Mouse (Mus musculus): ENCODE measurements around the gene Stk35. TPM values are rescaled to one million over a fixed set of nuclear protein-coding genes. Genes with fewer than 3 reads are reported as not detected.

The Stk35 gene
- polyA plus RNA-seq, 1 experiment from 2014 or later = 10.3 TPM

- H3K9ac ChIP-seq = no peak overlapping the region
- WGBS = 87% methylated on average over 5 of the region's 5 CpGs
- no peak overlapping the region for H3K4me3 ChIP-seq (replicated peaks)
- no peak overlapping the region for H3K4me2 ChIP-seq
- ATAC-seq (replicated peaks; ENCODE audit: low FRiP score) = no peak
- H3K4me1 ChIP-seq = peaks cover 18% of the 10 kb centered on the region; the same call in 1 of the 2 replicates
- H3K27ac ChIP-seq = no peak overlapping the region
- no peaks in the 10 kb centered on the region for H3K27me3 ChIP-seq
- peaks cover 60% of the 10 kb centered on the region for H3K36me3 ChIP-seq
- no peaks in the 10 kb centered on the region for H3K9me3 ChIP-seq (replicated peaks)
Observed at GRCm38 (mm10) chr2:129817603-129818257, 17.4 kb downstream of the Stk35 start.

- Histone ChIP-seq H3K4me1 (peaks cover 16% of the 10 kb centered on the region; the same call in 1 of the 2 replicates), H3K27me3 (no peaks in the 10 kb centered on the region), H3K9me3 (replicated peaks) (no peaks in the 10 kb centered on the region), H3K4me2 (no peak overlapping the region), H3K27ac (no peak overlapping the region), H3K36me3 (peaks cover 58% of the 10 kb centered on the region), H3K4me3 (replicated peaks) (no peak overlapping the region), H3K9ac (no peak overlapping the region)
- no peak for ATAC-seq (replicated peaks; ENCODE audit: low FRiP score)
- WGBS = 82% methylated on average over 2 of the region's 2 CpGs
Observed at GRCm38 (mm10) chr2:129818868-129819267, 18.6 kb downstream of the Stk35 start.

- Histone ChIP-seq H3K27ac (no peak overlapping the region), H3K9me3 (replicated peaks) (no peaks in the 10 kb centered on the region), H3K4me2 (no peak overlapping the region), H3K36me3 (peaks cover 57% of the 10 kb centered on the region), H3K4me1 (peaks cover 16% of the 10 kb centered on the region; the same call in 1 of the 2 replicates), H3K4me3 (replicated peaks) (no peak overlapping the region), H3K27me3 (no peaks in the 10 kb centered on the region), H3K9ac (no peak overlapping the region)
- WGBS = 64% methylated on average over 2 of the region's 2 CpGs
- no peak for ATAC-seq (replicated peaks; ENCODE audit: low FRiP score)
Observed at GRCm38 (mm10) chr2:129819531-129819930, 19.2 kb downstream of the Stk35 start.

GRCm38 (mm10) chr2:129819951-129820350 lies 19.6 kb downstream of the Stk35 start:
- Histone ChIP-seq H3K9me3 (replicated peaks) (no peaks in the 10 kb centered on the region), H3K27me3 (no peaks in the 10 kb centered on the region), H3K27ac (no peak overlapping the region), H3K4me3 (replicated peaks) (no peak overlapping the region), H3K4me1 (peaks cover 16% of the 10 kb centered on the region; the same call in 1 of the 2 replicates), H3K9ac (no peak overlapping the region), H3K36me3 (peaks cover 53% of the 10 kb centered on the region), H3K4me2 (no peak overlapping the region)
- no peak for ATAC-seq (replicated peaks; ENCODE audit: low FRiP score)
- WGBS = 91% methylated on average over 1 of the region's 1 CpGs

- Histone ChIP-seq H3K4me1 (peaks cover 13% of the 10 kb centered on the region; the same call in 1 of the 2 replicates), H3K4me3 (replicated peaks) (no peak overlapping the region), H3K9ac (no peak overlapping the region), H3K27ac (no peak overlapping the region), H3K36me3 (peaks cover 47% of the 10 kb centered on the region), H3K27me3 (no peaks in the 10 kb centered on the region), H3K4me2 (no peak overlapping the region), H3K9me3 (replicated peaks) (no peaks in the 10 kb centered on the region)
- 51% methylated on average over 8 of the region's 8 CpGs for WGBS
- no peak for ATAC-seq (replicated peaks; ENCODE audit: low FRiP score)
Observed at GRCm38 (mm10) chr2:129821021-129821420, 20.7 kb downstream of the Stk35 start.

- no peak overlapping the region for H3K27ac ChIP-seq
- no peak overlapping the region for H3K9ac ChIP-seq
- peaks cover 13% of the 10 kb centered on the region; the same call in 1 of the 2 replicates for H3K4me1 ChIP-seq
- no peak overlapping the region for H3K4me3 ChIP-seq (replicated peaks)
- H3K9me3 ChIP-seq (replicated peaks) = no peaks in the 10 kb centered on the region
- no peak for ATAC-seq (replicated peaks; ENCODE audit: low FRiP score)
- no peaks in the 10 kb centered on the region for H3K27me3 ChIP-seq
- WGBS = 85% methylated on average over 5 of the region's 5 CpGs
- peaks cover 42% of the 10 kb centered on the region for H3K36me3 ChIP-seq
- H3K4me2 ChIP-seq = no peak overlapping the region
Observed at GRCm38 (mm10) chr2:129821568-129821967, 21.3 kb downstream of the Stk35 start.

GRCm38 (mm10) chr2:129823310-129823709 lies 23.0 kb downstream of the Stk35 start:
- WGBS = 88% methylated on average over 2 of the region's 2 CpGs
- Histone ChIP-seq H3K27ac (no peak overlapping the region), H3K9me3 (replicated peaks) (no peaks in the 10 kb centered on the region), H3K27me3 (no peaks in the 10 kb centered on the region), H3K4me1 (peaks cover 13% of the 10 kb centered on the region; the same call in 1 of the 2 replicates), H3K4me3 (replicated peaks) (no peak overlapping the region), H3K9ac (no peak overlapping the region), H3K4me2 (no peak overlapping the region), H3K36me3 (peaks cover 38% of the 10 kb centered on the region)
- ATAC-seq (replicated peaks; ENCODE audit: low FRiP score) = no peak

GRCm38 (mm10) chr2:129824254-129824653 lies 23.9 kb downstream of the Stk35 start:
- Histone ChIP-seq H3K9me3 (replicated peaks) (no peaks in the 10 kb centered on the region), H3K4me1 (peaks cover 13% of the 10 kb centered on the region; the same call in 1 of the 2 replicates), H3K27ac (no peak overlapping the region), H3K27me3 (no peaks in the 10 kb centered on the region), H3K9ac (no peak overlapping the region), H3K36me3 (peaks cover 44% of the 10 kb centered on the region), H3K4me3 (replicated peaks) (no peak overlapping the region), H3K4me2 (no peak overlapping the region)
- WGBS = 91% methylated on average over 6 of the region's 6 CpGs
- ATAC-seq (replicated peaks; ENCODE audit: low FRiP score) = no peak

- no peak overlapping the region for H3K9ac ChIP-seq
- no peak for ATAC-seq (replicated peaks; ENCODE audit: low FRiP score)
- no peaks in the 10 kb centered on the region for H3K9me3 ChIP-seq (replicated peaks)
- H3K4me1 ChIP-seq = 0 out of 2 replicates have a peak, but pooled peaks cover under 1% of the 10 kb centered on the region
- no peak overlapping the region for H3K27ac ChIP-seq
- no peak overlapping the region for H3K4me2 ChIP-seq
- H3K4me3 ChIP-seq (replicated peaks) = no peak overlapping the region
- H3K27me3 ChIP-seq = no peaks in the 10 kb centered on the region
- peaks cover 62% of the 10 kb centered on the region for H3K36me3 ChIP-seq
- WGBS = 96% methylated on average over 3 of the region's 3 CpGs
Observed at GRCm38 (mm10) chr2:129826141-129826540, 25.8 kb downstream of the Stk35 start.

- H3K27me3 ChIP-seq = no peaks in the 10 kb centered on the region
- H3K9me3 ChIP-seq (replicated peaks) = no peaks in the 10 kb centered on the region
- peaks cover 35% of the 10 kb centered on the region for H3K36me3 ChIP-seq
- 72% methylated on average over 4 of the region's 4 CpGs for WGBS
- H3K4me1 ChIP-seq = no peaks in the 10 kb centered on the region
- H3K27ac ChIP-seq = no peak overlapping the region
- no peak overlapping the region for H3K4me3 ChIP-seq (replicated peaks)
- no peak for ATAC-seq (replicated peaks; ENCODE audit: low FRiP score)
- no peak overlapping the region for H3K9ac ChIP-seq
- no peak overlapping the region for H3K4me2 ChIP-seq
Observed at GRCm38 (mm10) chr2:129832993-129833392, 32.7 kb downstream of the Stk35 start.

- WGBS = 84% methylated on average over 1 of the region's 1 CpGs
- Histone ChIP-seq H3K4me3 (replicated peaks) (no peak overlapping the region), H3K36me3 (peaks cover 23% of the 10 kb centered on the region), H3K4me2 (no peak overlapping the region), H3K27ac (no peak overlapping the region), H3K27me3 (no peaks in the 10 kb centered on the region), H3K9me3 (replicated peaks) (no peaks in the 10 kb centered on the region), H3K4me1 (no peaks in the 10 kb centered on the region), H3K9ac (no peak overlapping the region)
- no peak for ATAC-seq (replicated peaks; ENCODE audit: low FRiP score)
Observed at GRCm38 (mm10) chr2:129834221-129834620, 33.9 kb downstream of the Stk35 start.

- peaks cover 16% of the 10 kb centered on the region for H3K36me3 ChIP-seq
- no peaks in the 10 kb centered on the region for H3K27me3 ChIP-seq
- no peak overlapping the region for H3K27ac ChIP-seq
- no peak overlapping the region for H3K4me3 ChIP-seq (replicated peaks)
- H3K4me2 ChIP-seq = no peak overlapping the region
- no peak for ATAC-seq (replicated peaks; ENCODE audit: low FRiP score)
- H3K4me1 ChIP-seq = no peaks in the 10 kb centered on the region
- WGBS = 88% methylated on average over 6 of the region's 6 CpGs
- no peaks in the 10 kb centered on the region for H3K9me3 ChIP-seq (replicated peaks)
- no peak overlapping the region for H3K9ac ChIP-seq
Observed at GRCm38 (mm10) chr2:129834881-129835280, 34.6 kb downstream of the Stk35 start.

- H3K9ac ChIP-seq = no peak overlapping the region
- no peaks in the 10 kb centered on the region for H3K36me3 ChIP-seq
- ATAC-seq (replicated peaks; ENCODE audit: low FRiP score) = no peak
- no peak overlapping the region for H3K4me3 ChIP-seq (replicated peaks)
- H3K4me1 ChIP-seq = no peaks in the 10 kb centered on the region
- no peak overlapping the region for H3K27ac ChIP-seq
- no peak overlapping the region for H3K4me2 ChIP-seq
- H3K27me3 ChIP-seq = no peaks in the 10 kb centered on the region
- 64% methylated on average over 1 of the region's 1 CpGs for WGBS
- H3K9me3 ChIP-seq (replicated peaks) = no peaks in the 10 kb centered on the region
Observed at GRCm38 (mm10) chr2:129836921-129837320, 36.6 kb downstream of the Stk35 start.

Data from kidney, embryonic 15.5 days (tissue).